Mouse (Mus musculus) MEL (cell line): Measurements from ENCODE around the gene Fbln1.

ENCODE experiments used
- CTCF ChIP-seq, 3 experiments: IDR thresholded peaks in 2 of 3; conservative IDR thresholded peaks in 1 of 3; 2 replicates each; pipeline ENCODE4 v1.5.1; 2011 to 2012; ENCODE audit warnings: low read length in 3 of 3, low read depth in 2 of 3, mild to moderate bottlenecking in 2 of 3, improper control_type of control experiment in 1 of 3, inconsistent platforms in 1 of 3, mixed read lengths in 1 of 3, moderate library complexity in 1 of 3; ENCODE audit not compliant: control insufficient read depth in 1 of 3, insufficient read depth in 1 of 3, poor library complexity in 1 of 3, severe bottlenecking in 1 of 3
- EP300 ChIP-seq, 2 experiments: IDR thresholded peaks; 2 replicates each; pipeline ENCODE4 v1.6.1; 2011; ENCODE audit warnings: improper control_type of control experiment in 2 of 2, low read length in 2 of 2, low read depth in 1 of 2, mild to moderate bottlenecking in 1 of 2
- GATA1 ChIP-seq: IDR thresholded peaks from 2 replicates; pipeline ENCODE4 v1.6.1; 2011; ENCODE audit warnings: low read depth, low read length, improper control_type of control experiment
- KAT2A ChIP-seq: conservative IDR thresholded peaks from 2 replicates; pipeline ENCODE4 v1.6.1; 2012; ENCODE audit warnings: low read depth, low read length, improper control_type of control experiment, inconsistent platforms
- MXI1 ChIP-seq: IDR thresholded peaks from 2 replicates; pipeline ENCODE4 v1.6.1; 2011; ENCODE audit warnings: mild to moderate bottlenecking, low read depth, low read length, improper control_type of control experiment
- POLR2A ChIP-seq, 2 experiments: IDR thresholded peaks; 2 replicates each; pipeline ENCODE4 v1.6.1; 2011 to 2012; ENCODE audit warnings: low read length in 2 of 2, mild to moderate bottlenecking in 2 of 2, control low read depth in 1 of 2, improper control_type of control experiment in 1 of 2, low read depth in 1 of 2, moderate library complexity in 1 of 2; ENCODE audit not compliant: control insufficient read depth in 1 of 2, insufficient read depth in 1 of 2, poor library complexity in 1 of 2
- POLR2AphosphoS2 ChIP-seq: IDR thresholded peaks from 2 replicates; pipeline ENCODE4 v1.6.1; 2011; ENCODE audit warnings: low read length, improper control_type of control experiment
- SIN3A ChIP-seq: IDR thresholded peaks from 2 replicates; pipeline ENCODE4 v1.6.1; 2012; ENCODE audit warnings: low read length, improper control_type of control experiment, inconsistent platforms
- TBP ChIP-seq: IDR thresholded peaks from 2 replicates; pipeline ENCODE4 v1.8.0; 2011; ENCODE audit warnings: low read depth, low read length, improper control_type of control experiment
- USF2 ChIP-seq, 2 experiments: IDR thresholded peaks; 2 replicates each; pipeline ENCODE4 v1.6.1; 2011 to 2012; ENCODE audit warnings: improper control_type of control experiment in 2 of 2, low read length in 2 of 2, borderline replicate concordance in 1 of 2, inconsistent platforms in 1 of 2, low read depth in 1 of 2, mild to moderate bottlenecking in 1 of 2; ENCODE audit not compliant: insufficient read depth in 1 of 2
- ZC3H11A ChIP-seq: IDR thresholded peaks from 2 replicates; pipeline ENCODE4 v1.6.1; 2012; ENCODE audit warnings: low read depth, mild to moderate bottlenecking, inconsistent platforms, low read length, improper control_type of control experiment
- ZNF384 ChIP-seq: IDR thresholded peaks from 2 replicates; pipeline ENCODE4 v1.6.1; 2012; ENCODE audit warnings: low read depth, mild to moderate bottlenecking, inconsistent platforms, low read length, improper control_type of control experiment

DNA sequence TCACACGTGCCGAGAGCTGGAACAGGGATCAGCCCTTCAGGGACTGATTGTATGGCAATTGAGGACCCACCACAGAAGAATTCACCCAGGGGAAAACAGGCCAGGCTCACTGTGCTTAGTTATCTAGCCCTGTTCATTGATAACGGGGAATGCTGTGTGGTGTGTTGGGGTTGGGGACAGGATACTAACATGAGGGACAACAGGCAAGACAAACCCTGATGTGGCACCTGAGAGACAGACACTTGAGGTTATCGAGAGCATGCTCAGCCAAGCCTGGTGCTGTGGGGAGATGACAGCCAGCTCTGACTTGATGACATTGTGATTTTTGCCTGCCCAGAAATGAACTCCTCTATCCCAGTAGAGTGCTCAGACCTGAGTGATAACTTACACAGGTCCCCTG, 49.6 kb upstream of the Fbln1 start:
- TF ChIP-seq EP300 (IDR thresholded peaks at IDR 0.05; ENCODE audit: low read depth in 1 of 2, low read length in 2 of 2) = no peak
- no peak for TF ChIP-seq TBP
- no peak for TF ChIP-seq SIN3A
- no peak for TF ChIP-seq CTCF (IDR thresholded peaks at IDR 0.05 in 2 of 3, conservative IDR thresholded peaks at IDR 0.05 in 1 of 3; ENCODE audit: control insufficient read depth in 1 of 3, insufficient read depth in 1 of 3, low read depth in 2 of 3, low read length in 3 of 3, poor library complexity in 1 of 3, severe bottlenecking in 1 of 3)
- no peak for TF ChIP-seq POLR2A (IDR thresholded peaks at IDR 0.05; ENCODE audit: control insufficient read depth in 1 of 2, insufficient read depth in 1 of 2, low read depth in 1 of 2, low read length in 2 of 2, poor library complexity in 1 of 2)
- no peak for TF ChIP-seq ZC3H11A
- TF ChIP-seq ZNF384 = no peak
- no peak for TF ChIP-seq GATA1
- TF ChIP-seq MXI1 = no peak
- TF ChIP-seq USF2 (IDR thresholded peaks at IDR 0.05; ENCODE audit: borderline replicate concordance in 1 of 2, insufficient read depth in 1 of 2, low read depth in 1 of 2, low read length in 2 of 2) = no peak
- no peak for TF ChIP-seq KAT2A
- no peak for TF ChIP-seq POLR2AphosphoS2
